Mouse (Mus musculus) leukemia stem cell, adult 10-12 weeks (primary cell): ENCODE data around the gene Pomp. TPM values are rescaled to one million over a fixed set of nuclear protein-coding genes. Genes with fewer than 3 reads are reported as not detected.

Experiments used
- polyA plus RNA-seq: library from polyadenylated mRNA; stranded (reverse); fragments of >175 nt; gene quantifications from 2 replicates; pipeline ENCODE4 v1.2.3, GENCODE M21; 2012; ENCODE audit warnings: low replicate concordance

Pomp gene
- 12.1 and 13.5 TPM in 2 replicates for polyA plus RNA-seq

DNA sequence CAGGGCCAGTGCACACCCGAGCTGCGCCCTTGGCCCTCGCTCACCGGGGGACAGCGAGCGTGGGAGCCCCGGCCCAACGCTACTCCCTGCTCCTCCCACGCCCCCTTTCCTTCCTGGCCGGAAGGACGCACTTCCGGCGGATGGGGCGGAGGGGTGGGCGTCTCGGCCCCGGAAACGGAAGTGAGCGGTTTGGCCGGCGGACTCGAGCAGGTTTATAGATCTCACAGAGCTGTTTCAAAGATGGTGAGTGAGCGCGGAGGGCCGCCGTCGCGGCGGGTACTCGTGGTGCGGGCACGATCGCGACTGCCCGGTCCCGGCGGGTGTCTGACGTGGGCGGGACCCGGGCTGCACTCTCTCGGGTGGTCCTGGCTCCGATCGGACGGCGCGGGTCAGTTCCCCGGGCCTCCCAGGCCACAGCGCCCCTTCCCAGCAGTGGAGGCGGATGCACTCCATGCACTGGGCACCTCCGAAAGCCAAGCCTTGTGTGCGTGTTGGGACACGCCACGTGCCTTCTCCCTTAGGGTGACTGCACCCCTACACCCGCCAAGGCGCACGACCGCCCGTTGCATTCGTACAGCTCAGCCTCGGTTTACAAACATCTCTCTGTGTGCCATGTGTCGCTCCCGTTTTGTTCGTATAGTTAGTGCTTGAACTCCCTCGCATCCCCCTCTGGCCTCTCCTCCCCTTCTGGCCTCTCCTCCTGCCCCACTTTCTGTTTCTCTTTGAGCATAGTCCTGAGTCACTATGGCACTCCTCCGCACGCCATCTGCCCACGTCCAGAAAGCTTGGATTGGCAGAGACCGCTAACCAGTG, at the start of gene Pomp:
Gene Pomp (plus strand): TSS at position 13 of the 813 bp plus-strand sequence.

DNA sequence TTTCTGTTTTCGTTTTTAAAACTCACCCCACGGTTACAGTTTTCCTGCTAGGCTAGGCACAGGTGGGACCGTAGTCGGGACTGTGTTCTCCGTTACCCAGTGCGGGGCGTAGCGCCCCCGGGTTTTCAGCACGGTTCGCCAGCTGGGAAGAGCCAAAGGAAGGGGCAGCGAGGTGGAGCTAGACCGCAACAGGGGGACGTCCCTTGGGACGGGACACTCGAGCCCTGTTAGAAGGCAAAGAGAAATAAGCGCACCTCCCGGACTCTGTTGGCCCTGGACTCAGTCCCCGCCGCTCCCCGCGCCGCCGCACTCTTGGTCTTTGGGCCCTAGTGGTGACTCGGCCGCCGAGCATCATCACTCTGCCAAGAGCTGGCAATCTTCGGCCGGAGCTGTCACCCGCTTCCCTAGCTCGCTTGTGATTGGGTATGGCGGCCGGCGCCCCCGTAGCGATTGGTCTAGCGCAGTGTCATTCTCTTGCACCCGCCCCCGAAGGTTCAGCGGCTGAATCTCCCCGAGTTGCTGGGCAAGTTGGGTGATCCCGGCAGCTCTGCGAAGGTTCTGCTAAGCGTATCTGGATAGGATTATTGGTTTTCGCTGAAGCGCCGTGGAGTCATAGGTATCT, 34.3 kb downstream of the Pomp start, which contains the start of gene Slc46a3:
Gene Slc46a3 (minus strand): TSS at position 361 of the 622 bp plus-strand sequence.

Other genes with a start within 250 kb of the Pomp start
- 0.62 and 0.97 TPM in 2 replicates for gene Flt1, start 134.4 kb upstream of the Pomp start, polyA plus RNA-seq
- gene Slc46a3, start 34.4 kb downstream of the Pomp start, polyA plus RNA-seq, result 9.3 and 12.3 TPM in 2 replicates
- 0.10 TPM in 1 of 2 replicates, not detected in the other for gene Mtus2, start 96.9 kb downstream of the Pomp start, polyA plus RNA-seq